Mouse (Mus musculus) MEL (cell line): Measurements from ENCODE around the gene Tmem174. TPM values are rescaled to one million over a fixed set of nuclear protein-coding genes. Genes with fewer than 3 reads are reported as not detected.

Experiments
- DNase-seq: peaks from one replicate; pipeline ENCODE4 v3.0.0; 2011; ENCODE audit warnings: low read depth, low spot score
- H3K27ac ChIP-seq: 2 replicates; pipeline ENCODE4 v1.5.1; 2012; ENCODE audit warnings: low read depth, mild to moderate bottlenecking, control low read depth, low read length, moderate library complexity; ENCODE audit not compliant: control insufficient read depth
- H3K27me3 ChIP-seq, 2 experiments: fragments of 150-350 bp in 1 of 2; sonication (generic) in 1 of 2; 2 replicates each; pipeline ENCODE4 v1.6.1; 2012; ENCODE audit warnings: low read length in 2 of 2, mild to moderate bottlenecking in 2 of 2, improper control_type of control experiment in 1 of 2, moderate library complexity in 1 of 2; ENCODE audit not compliant: insufficient read depth in 2 of 2, control insufficient read depth in 1 of 2
- H3K36me3 ChIP-seq, 2 experiments: 2 replicates each; pipeline ENCODE4 v1.6.1; 2012 to 2014; ENCODE audit warnings: low read length in 2 of 2, improper control_type of control experiment in 1 of 2, inconsistent platforms in 1 of 2, mild to moderate bottlenecking in 1 of 2; ENCODE audit not compliant: insufficient read depth in 2 of 2, control insufficient read depth in 1 of 2
- H3K4me1 ChIP-seq, 2 experiments: fragments of 150-350 bp in 1 of 2; sonication (generic) in 1 of 2; 2 replicates each; pipeline ENCODE4 v1.6.1; 2012; ENCODE audit warnings: low read length in 2 of 2, improper control_type of control experiment in 1 of 2, mild to moderate bottlenecking in 1 of 2; ENCODE audit not compliant: insufficient read depth in 2 of 2, control insufficient read depth in 1 of 2
- H3K4me3 ChIP-seq, 2 experiments: fragments of 150-350 bp in 1 of 2; sonication (generic) in 1 of 2; 2 replicates each; pipeline ENCODE4 v1.5.1; 2012; ENCODE audit warnings: low read depth in 2 of 2, low read length in 2 of 2, mild to moderate bottlenecking in 2 of 2, moderate library complexity in 2 of 2, control low read depth in 1 of 2, improper control_type of control experiment in 1 of 2; ENCODE audit not compliant: control insufficient read depth in 1 of 2, insufficient read depth in 1 of 2
- H3K79me2 ChIP-seq: 2 replicates; pipeline ENCODE4 v1.6.1; 2012; ENCODE audit warnings: mild to moderate bottlenecking, low read length, moderate library complexity; ENCODE audit not compliant: control insufficient read depth, poor library complexity, insufficient read depth
- H3K9ac ChIP-seq: 2 replicates; pipeline ENCODE4 v1.6.1; 2012; ENCODE audit warnings: low read depth, mild to moderate bottlenecking, control low read depth, low read length, moderate library complexity; ENCODE audit not compliant: control insufficient read depth, poor library complexity, severe bottlenecking
- H3K9me3 ChIP-seq: fragments of 150-350 bp; sonication (generic); replicated peaks from 2 replicates; pipeline ENCODE4 v1.6.1; 2012; ENCODE audit warnings: mild to moderate bottlenecking, low read length, improper control_type of control experiment, moderate library complexity; ENCODE audit not compliant: insufficient read depth
- BHLHE40 ChIP-seq: IDR thresholded peaks from 2 replicates; pipeline ENCODE4 v1.6.1; 2012; ENCODE audit warnings: low read depth, mild to moderate bottlenecking, inconsistent platforms, low read length, improper control_type of control experiment, borderline replicate concordance
- E2F4 ChIP-seq: IDR thresholded peaks from 2 replicates; pipeline ENCODE4 v1.6.1; 2011; ENCODE audit warnings: low read depth, low read length, improper control_type of control experiment, borderline replicate concordance
- EP300 ChIP-seq, 2 experiments: IDR thresholded peaks; 2 replicates each; pipeline ENCODE4 v1.6.1; 2011; ENCODE audit warnings: improper control_type of control experiment in 2 of 2, low read length in 2 of 2, low read depth in 1 of 2, mild to moderate bottlenecking in 1 of 2
- ETS1 ChIP-seq: IDR thresholded peaks from 2 replicates; pipeline ENCODE4 v1.6.1; 2012; ENCODE audit warnings: low read depth, mild to moderate bottlenecking, inconsistent platforms, low read length, improper control_type of control experiment, moderate library complexity
- GATA1 ChIP-seq: IDR thresholded peaks from 2 replicates; pipeline ENCODE4 v1.6.1; 2011; ENCODE audit warnings: low read depth, low read length, improper control_type of control experiment
- KAT2A ChIP-seq: conservative IDR thresholded peaks from 2 replicates; pipeline ENCODE4 v1.6.1; 2012; ENCODE audit warnings: low read depth, low read length, improper control_type of control experiment, inconsistent platforms
- MAFK ChIP-seq: IDR thresholded peaks from 2 replicates; pipeline ENCODE4 v1.6.1; 2011; ENCODE audit warnings: low read depth, mild to moderate bottlenecking, low read length, improper control_type of control experiment, borderline replicate concordance
- MAX ChIP-seq: IDR thresholded peaks from 2 replicates; pipeline ENCODE4 v1.6.1; 2011; ENCODE audit warnings: low read length, improper control_type of control experiment
- MAZ ChIP-seq: IDR thresholded peaks from 2 replicates; pipeline ENCODE4 v1.6.1; 2012; ENCODE audit warnings: low read depth, mild to moderate bottlenecking, inconsistent platforms, low read length, improper control_type of control experiment
- MEF2A ChIP-seq: IDR thresholded peaks from 2 replicates; pipeline ENCODE4 v1.6.1; 2014; ENCODE audit warnings: low read depth, mild to moderate bottlenecking, inconsistent platforms, low read length, improper control_type of control experiment; ENCODE audit not compliant: poor library complexity, insufficient replicate concordance, severe bottlenecking; ENCODE audit errors: extremely low read depth
- MXI1 ChIP-seq: IDR thresholded peaks from 2 replicates; pipeline ENCODE4 v1.6.1; 2011; ENCODE audit warnings: mild to moderate bottlenecking, low read depth, low read length, improper control_type of control experiment
- NELFE ChIP-seq: IDR thresholded peaks from 2 replicates; pipeline ENCODE4 v1.6.1; 2011; ENCODE audit warnings: low read depth, low read length, improper control_type of control experiment
- NRF1 ChIP-seq: IDR thresholded peaks from 2 replicates; pipeline ENCODE4 v1.6.1; 2014; ENCODE audit warnings: low read depth, mild to moderate bottlenecking, inconsistent platforms, low read length, improper control_type of control experiment, moderate library complexity; ENCODE audit not compliant: poor library complexity, insufficient read depth, severe bottlenecking
- RAD21 ChIP-seq: IDR thresholded peaks from 2 replicates; pipeline ENCODE4 v1.6.1; 2011; ENCODE audit warnings: mild to moderate bottlenecking, low read depth, low read length, improper control_type of control experiment
- SIN3A ChIP-seq: IDR thresholded peaks from 2 replicates; pipeline ENCODE4 v1.6.1; 2012; ENCODE audit warnings: low read length, improper control_type of control experiment, inconsistent platforms
- TBP ChIP-seq: IDR thresholded peaks from 2 replicates; pipeline ENCODE4 v1.8.0; 2011; ENCODE audit warnings: low read depth, low read length, improper control_type of control experiment
- TCF12 ChIP-seq: IDR thresholded peaks from 2 replicates; pipeline ENCODE4 v1.6.1; 2014; ENCODE audit warnings: low read depth, mild to moderate bottlenecking, inconsistent platforms, low read length, improper control_type of control experiment, moderate library complexity
- UBTF ChIP-seq: IDR thresholded peaks from 2 replicates; pipeline ENCODE4 v1.6.1; 2012; ENCODE audit warnings: low read depth, mild to moderate bottlenecking, inconsistent platforms, low read length, improper control_type of control experiment, moderate library complexity, borderline replicate concordance; ENCODE audit not compliant: insufficient read depth
- ZKSCAN1 ChIP-seq: IDR thresholded peaks from 2 replicates; pipeline ENCODE4 v1.6.1; 2012; ENCODE audit warnings: low read depth, mild to moderate bottlenecking, inconsistent platforms, low read length, improper control_type of control experiment, moderate library complexity
- ZMIZ1 ChIP-seq: IDR thresholded peaks from 2 replicates; pipeline ENCODE4 v1.6.1; 2012; ENCODE audit warnings: low read depth, mild to moderate bottlenecking, inconsistent platforms, low read length, improper control_type of control experiment, moderate library complexity
- polyA plus RNA-seq, 2 experiments: library from polyadenylated mRNA; stranded (reverse) in 1 of 2; unstranded in 1 of 2; fragments of >175 nt in 1 of 2; fragments of >200 nt in 1 of 2; gene quantifications; 2 replicates each; pipeline versions ENCODE4 v1.2.1 to v1.2.4; 2012; ENCODE audit warnings: low replicate concordance in 2 of 2, low read depth in 1 of 2; ENCODE audit not compliant: insufficient read length in 2 of 2, insufficient read depth in 1 of 2, missing spikeins in 1 of 2
- total RNA-seq: library from RNA; depleted of rRNA; stranded (reverse); fragments of 300-350 nt; gene quantifications from 2 replicates; pipeline ENCODE4 v1.2.3, GENCODE M21; 2012

Tmem174 gene
- total and polyA plus RNA-seq, 3 experiments: not detected

DNA sequence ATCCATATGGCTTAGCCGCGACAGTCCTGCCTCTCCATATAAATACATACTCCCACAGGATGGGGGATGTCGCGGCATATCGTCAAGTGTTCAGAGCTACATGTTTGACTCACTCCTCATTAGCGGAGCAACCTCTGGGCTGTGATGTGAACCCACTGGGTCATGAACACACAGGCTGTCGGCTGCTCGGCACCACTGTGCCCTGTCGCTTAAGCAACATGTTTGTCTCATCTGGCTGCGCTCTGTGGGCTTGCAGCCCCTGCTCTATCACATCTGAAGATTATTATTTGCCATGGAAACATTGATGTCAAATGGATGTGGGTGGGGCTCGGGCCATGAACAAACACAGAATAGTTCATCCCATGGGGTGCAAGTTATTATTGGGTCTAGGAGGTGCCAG lies 33.4 kb downstream of the Tmem174 start:
- TF ChIP-seq SIN3A: no peak
- TF ChIP-seq ZMIZ1: no peak
- no peak for TF ChIP-seq TCF12
- no peak for TF ChIP-seq MXI1
- no peak for TF ChIP-seq MAFK
- TF ChIP-seq MEF2A: no peak
- no peak for TF ChIP-seq KAT2A
- TF ChIP-seq NELFE: no peak
- no peak overlapping the region for H3K4me3 ChIP-seq
- H3K27ac ChIP-seq: no peak overlapping the region
- no peak for DNase-seq
- H3K4me1 ChIP-seq: no peaks in the 10 kb centered on the region
- no peak overlapping the region for H3K9ac ChIP-seq
- no peaks in the 10 kb centered on the region for H3K36me3 ChIP-seq
- no peaks in the 10 kb centered on the region for H3K9me3 ChIP-seq
- H3K79me2 ChIP-seq: no peaks in the 10 kb centered on the region
- H3K27me3 ChIP-seq: no peaks in the 10 kb centered on the region

- no peak overlapping the region for H3K9ac ChIP-seq
- no peaks in the 10 kb centered on the region for H3K79me2 ChIP-seq
- DNase-seq: no peak
- H3K9me3 ChIP-seq: no peaks in the 10 kb centered on the region
- H3K27me3 ChIP-seq: no peaks in the 10 kb centered on the region
- H3K27ac ChIP-seq: no peak overlapping the region
- TF ChIP-seq MEF2A (no peak), TBP (no peak)
- TF ChIP-seq, all 39 proteins: peak for 0
- no peaks in the 10 kb centered on the region for H3K4me1 ChIP-seq
- no peak overlapping the region for H3K4me3 ChIP-seq
- no peaks in the 10 kb centered on the region for H3K36me3 ChIP-seq
These were observed 40.5 kb downstream of the Tmem174 start for GRCm38 (mm10) chr13:98596746-98597145.

DNA sequence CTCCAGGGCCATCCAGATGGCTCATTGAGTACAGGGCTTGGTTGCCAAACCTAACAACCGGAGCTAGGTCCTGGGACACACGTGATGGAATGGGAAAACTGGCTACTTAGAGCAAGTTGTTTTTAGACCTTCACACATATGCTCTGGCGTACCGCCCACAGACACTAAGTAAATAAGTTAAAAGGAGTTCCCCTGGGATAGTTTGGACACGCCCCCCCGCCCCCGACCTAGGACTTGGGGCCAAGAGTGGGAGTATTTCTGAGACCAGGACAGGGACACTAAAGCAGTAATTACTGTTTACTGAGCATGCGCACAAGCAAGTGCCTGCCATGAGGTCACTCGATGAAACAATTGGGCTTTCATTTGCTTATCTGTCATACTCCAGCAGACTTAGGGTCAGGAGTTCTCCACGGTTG lies 42.5 kb downstream of the Tmem174 start:
- DNase-seq: no peak
- H3K36me3 ChIP-seq: no peaks in the 10 kb centered on the region
- no peak overlapping the region for H3K9ac ChIP-seq
- H3K27ac ChIP-seq: no peak overlapping the region
- TF ChIP-seq UBTF (no peak), MAZ (no peak), GATA1 (no peak), NRF1 (no peak), MEF2A (no peak), BHLHE40 (no peak), ETS1 (no peak), MAX (no peak), ZKSCAN1 (no peak), E2F4 (no peak), EP300 (IDR thresholded peaks at IDR 0.05; ENCODE audit: low read depth in 1 of 2, low read length in 2 of 2) (no peak), RAD21 (no peak), TBP (no peak), MAFK (no peak)
- no peak overlapping the region for H3K4me3 ChIP-seq
- H3K79me2 ChIP-seq: no peaks in the 10 kb centered on the region
- no peaks in the 10 kb centered on the region for H3K9me3 ChIP-seq
- H3K27me3 ChIP-seq: no peaks in the 10 kb centered on the region
- H3K4me1 ChIP-seq: no peaks in the 10 kb centered on the region
